Mouse (Mus musculus) cerebellum, adult 2 months (tissue): ENCODE data around the gene Frmd8. TPM values are rescaled to one million over a fixed set of nuclear protein-coding genes. Genes with fewer than 3 reads are reported as not detected.
"Not testable (repeated sequence)": the region's sequence is repeated elsewhere in the genome, so short reads cannot be mapped to it uniquely, and the experiment has no call there.

Experiments used
- DNase-seq, 2 experiments: peaks; one replicate each; pipeline ENCODE4 v3.0.0; 2021
- H3K27ac ChIP-seq: fragments of 200-500 bp; 2 replicates; pipeline ENCODE4 v1.5.1; 2012; ENCODE audit warnings: low read length, control low read depth, inconsistent platforms; ENCODE audit not compliant: insufficient read depth
- H3K27me3 ChIP-seq: fragments of 200-500 bp; 2 replicates; pipeline ENCODE4 v1.6.1; 2012; ENCODE audit warnings: inconsistent platforms, mild to moderate bottlenecking, low read length, moderate library complexity; ENCODE audit not compliant: control insufficient read depth, insufficient read depth
- H3K4me1 ChIP-seq: fragments of 200-500 bp; 2 replicates; pipeline ENCODE4 v1.6.1; 2011; ENCODE audit warnings: low read length; ENCODE audit not compliant: control insufficient read depth, insufficient read depth
- H3K4me3 ChIP-seq: fragments of 200-500 bp; replicated peaks from 2 replicates; pipeline ENCODE3; 2011; ENCODE audit warnings: mild to moderate bottlenecking, low read depth, low read length, control low read depth; ENCODE audit not compliant: insufficient read depth
- CTCF ChIP-seq: fragments of 200-500 bp; IDR thresholded peaks from 2 replicates; pipeline ENCODE4 v1.5.1; 2011; ENCODE audit warnings: low read depth, mild to moderate bottlenecking, control low read depth, low read length, moderate library complexity, borderline replicate concordance; ENCODE audit not compliant: insufficient read depth
- POLR2A ChIP-seq: fragments of 200-500 bp; IDR thresholded peaks from 2 replicates; pipeline ENCODE4 v1.6.1; 2011; ENCODE audit warnings: low read length, control low read depth, borderline replicate concordance; ENCODE audit not compliant: insufficient read depth
- WGBS: fragments of 180-500 bp; shearing (Covaris S2); methylation state at CpG from one replicate; pipeline ENCODE4 v1.1.7; 2018; 5-methylcytosine and 5-hydroxymethylcytosine counted together
- polyA plus RNA-seq: library from polyadenylated mRNA; depleted of rRNA; stranded (reverse); fragments of >200 nt; gene quantifications from 2 replicates; pipeline ENCODE4 v1.2.3, GENCODE M21; 2012

The Frmd8 gene
- polyA plus RNA-seq, 1 experiment, result 28.3 TPM

DNA sequence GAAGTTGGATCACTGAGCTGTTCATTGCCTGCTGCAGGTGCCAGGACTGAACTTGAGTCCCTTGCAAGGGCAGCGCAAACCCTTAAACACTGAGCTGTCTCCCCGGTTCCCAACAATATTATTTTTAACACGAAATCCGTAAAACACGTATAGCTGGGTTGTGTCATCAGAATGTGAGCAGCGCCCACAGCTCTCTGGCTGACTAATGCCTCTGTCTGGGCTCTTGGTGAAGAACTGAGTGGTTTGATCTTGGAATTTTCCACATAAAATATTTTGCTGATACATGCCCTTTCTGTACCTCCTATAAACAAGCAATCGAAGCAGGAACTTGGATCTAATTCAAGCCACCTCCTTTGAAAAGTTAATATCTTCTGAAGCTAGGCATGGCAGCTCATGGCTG lies 60.1 kb downstream of the Frmd8 start:
- WGBS, result 82% methylated on average over 7 of the region's 7 CpGs
- no peak for DNase-seq
- Histone ChIP-seq H3K27me3 (no peaks in the 10 kb centered on the region), H3K4me1 (peaks cover 33% of the 10 kb centered on the region), H3K27ac (no peak overlapping the region), H3K4me3 (no peak overlapping the region)
- TF ChIP-seq CTCF, result no peak
- TF ChIP-seq POLR2A, result no peak

DNA sequence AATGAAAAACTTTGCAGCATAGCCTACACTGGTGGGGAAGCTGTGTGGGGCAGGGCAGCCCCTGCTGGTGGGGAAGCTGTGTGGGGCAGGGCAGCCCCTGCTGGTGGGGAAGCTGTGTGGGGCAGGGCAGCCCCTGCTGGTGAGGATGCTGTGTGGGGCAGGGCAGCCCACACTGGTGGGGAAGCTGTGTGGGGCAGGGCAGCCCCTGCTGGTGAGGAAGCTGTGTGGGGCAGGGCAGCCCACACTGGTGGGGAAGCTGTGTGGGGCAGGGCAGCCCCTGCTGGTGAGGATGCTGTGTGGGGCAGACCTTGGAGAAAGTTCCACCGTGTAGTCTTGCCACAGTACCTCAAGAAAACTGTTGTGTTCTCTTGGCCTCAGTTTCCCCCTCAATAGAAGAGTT lies 61.0 kb downstream of the Frmd8 start:
- not testable (repeated sequence) for H3K27me3 ChIP-seq, DNase-seq, H3K4me3 ChIP-seq, H3K27ac ChIP-seq
- peaks cover 37% of the 10 kb centered on the region for H3K4me1 ChIP-seq
- WGBS, result 12% methylated on average over 1 of the region's 1 CpGs

DNA sequence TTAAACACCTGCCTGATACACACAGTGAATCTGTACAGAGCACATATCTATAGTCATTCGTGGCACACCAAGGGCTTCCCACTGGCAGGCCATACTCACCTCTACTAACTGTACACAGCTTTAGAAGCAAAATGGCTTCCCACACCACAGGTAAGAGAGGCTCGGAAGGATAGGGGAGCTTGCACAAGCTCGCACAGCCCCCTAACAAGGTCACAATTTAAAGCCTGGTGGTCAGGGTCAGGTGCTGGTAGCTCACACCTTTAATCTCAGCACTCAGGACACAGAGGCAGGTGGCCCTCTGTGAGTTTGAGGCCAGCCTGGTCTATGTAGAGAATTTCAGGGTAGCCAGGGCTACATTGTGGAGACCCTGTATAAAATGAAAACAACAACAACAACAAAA lies 61.5 kb downstream of the Frmd8 start:
- 83% methylated on average over 3 of the region's 3 CpGs for WGBS
- TF ChIP-seq POLR2A (no peak), CTCF (no peak)
- Histone ChIP-seq H3K4me1 (peaks cover 33% of the 10 kb centered on the region), H3K27ac (peak overlapping the region; percentile 56), H3K4me3 (no peak overlapping the region), H3K27me3 (no peaks in the 10 kb centered on the region)
- DNase-seq, result no peak

DNA sequence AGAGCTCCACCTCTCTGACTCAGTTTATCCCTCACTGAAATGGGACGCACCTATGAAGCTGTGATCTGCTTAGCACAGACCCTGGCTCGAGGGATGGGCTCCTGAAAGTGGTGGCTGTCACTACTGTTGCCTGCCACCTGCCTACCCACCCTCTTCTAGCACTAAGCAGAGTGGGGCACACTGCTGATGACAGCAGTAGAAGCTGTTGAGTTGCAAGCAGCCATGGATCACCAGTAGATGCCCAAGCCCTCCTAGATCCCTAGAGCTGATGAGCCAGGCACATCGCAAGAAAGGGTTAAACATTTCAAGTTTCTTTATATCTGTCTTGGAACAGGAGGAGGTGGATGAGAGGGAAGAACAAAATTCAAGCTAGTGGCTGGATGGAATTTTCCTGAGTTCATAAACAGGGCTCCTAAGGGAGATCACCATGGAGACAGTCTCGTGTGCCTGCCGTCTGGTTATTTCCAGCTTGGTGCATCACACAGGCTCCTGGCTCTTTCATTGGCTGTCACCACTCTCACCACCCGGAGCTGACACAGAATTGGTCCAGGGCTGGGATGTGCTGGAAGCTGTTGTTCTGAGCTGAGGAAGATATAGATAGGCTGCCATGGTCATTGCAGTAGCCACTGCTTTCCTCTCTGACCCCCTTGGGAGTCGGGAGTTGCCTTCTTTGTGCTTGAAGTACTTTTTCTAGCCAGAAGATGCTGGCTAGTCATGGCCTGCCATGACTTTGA lies 63.1 kb downstream of the Frmd8 start:
- H3K27me3 ChIP-seq, result no peaks in the 10 kb centered on the region
- peak; percentile 52; the same call in 1 of the 2 replicates for TF ChIP-seq POLR2A
- TF ChIP-seq CTCF, result no peak
- peak; percentile 84 to 96 for DNase-seq
- no peak overlapping the region for H3K4me3 ChIP-seq
- H3K4me1 ChIP-seq, result peaks cover 27% of the 10 kb centered on the region
- WGBS, result 18% methylated on average over 7 of the region's 7 CpGs
- peak overlapping the region; percentile 98 for H3K27ac ChIP-seq

DNA sequence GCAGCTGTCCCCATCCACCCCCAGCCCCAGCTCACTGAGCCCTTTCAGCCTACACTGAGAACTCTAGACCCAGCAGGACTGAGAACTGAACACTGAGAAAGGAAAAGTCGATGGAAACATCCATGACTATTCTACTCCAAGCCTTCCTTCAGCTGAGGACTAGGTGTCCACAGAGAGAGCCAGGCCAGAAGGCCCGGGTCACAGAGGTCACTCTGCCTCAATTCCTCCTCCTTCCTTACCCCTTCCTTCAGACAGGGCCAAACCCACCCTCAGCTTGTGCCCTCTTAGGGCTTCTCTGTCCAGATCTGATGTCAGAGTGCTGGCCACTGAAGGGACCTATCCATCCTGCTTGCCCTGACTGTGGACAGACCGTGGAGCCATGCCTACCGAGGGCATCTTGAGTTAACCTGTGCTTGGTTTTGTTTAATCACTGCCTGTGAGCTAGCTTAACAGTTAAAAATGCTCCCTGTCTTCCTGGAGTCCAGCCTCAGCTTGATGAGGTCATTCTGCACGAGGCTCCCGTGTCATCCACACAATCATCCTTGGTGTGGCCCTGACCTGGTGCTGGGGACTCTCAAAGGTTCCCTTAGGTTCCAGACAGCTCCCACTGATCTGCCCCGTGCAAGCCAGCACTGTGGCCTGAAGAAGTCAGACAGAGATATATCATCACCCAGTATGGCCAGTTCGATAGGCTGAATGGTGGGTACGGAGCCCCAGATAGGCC lies 64.1 kb downstream of the Frmd8 start:
- Histone ChIP-seq H3K4me3 (no peak overlapping the region), H3K27me3 (no peaks in the 10 kb centered on the region), H3K27ac (peak overlapping the region; percentile 98), H3K4me1 (peaks cover 28% of the 10 kb centered on the region)
- DNase-seq, result no peak
- WGBS, result 54% methylated on average over 9 of the region's 9 CpGs
- TF ChIP-seq POLR2A (no peak), CTCF (no peak)

DNA sequence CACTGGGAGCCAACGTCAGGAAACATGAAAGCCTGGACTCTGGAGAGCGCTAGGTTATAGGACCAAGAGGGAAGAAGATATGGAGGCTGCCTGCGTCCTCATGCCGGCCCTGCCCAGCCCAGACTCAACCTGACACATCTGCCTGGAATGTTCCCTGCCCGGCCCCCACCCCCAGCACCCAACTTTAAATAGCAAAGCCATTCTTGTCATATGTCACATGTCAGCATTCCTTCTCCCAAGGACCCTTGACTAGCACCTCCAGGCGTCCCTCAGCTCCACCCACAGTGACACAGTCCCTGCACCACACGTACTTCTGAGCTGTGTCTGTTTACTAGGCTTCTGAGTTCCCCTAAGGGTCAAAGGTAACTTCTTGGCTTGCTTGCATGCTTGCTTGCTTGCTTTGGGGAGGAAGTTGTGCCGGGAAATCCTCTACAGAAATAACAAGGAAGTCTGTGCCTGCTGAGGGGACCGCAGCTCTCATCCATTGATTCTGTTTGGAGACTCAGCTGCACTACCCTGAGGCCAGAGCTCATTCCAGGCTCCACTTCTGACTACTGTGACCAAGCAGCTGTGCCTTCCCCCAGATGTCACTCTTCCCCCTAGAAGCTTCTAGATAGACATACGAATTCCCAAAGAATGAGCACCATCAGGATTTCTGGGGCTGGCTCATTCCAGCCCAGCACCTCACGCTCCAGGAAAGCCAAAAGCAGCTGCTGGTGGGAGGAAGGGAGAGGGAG lies 64.8 kb downstream of the Frmd8 start:
- 73% methylated on average over 11 of the region's 11 CpGs for WGBS
- Histone ChIP-seq H3K27ac (peak overlapping the region; percentile 98; the same call in 1 of the 2 replicates), H3K4me1 (peaks cover 30% of the 10 kb centered on the region), H3K27me3 (no peaks in the 10 kb centered on the region), H3K4me3 (no peak overlapping the region)
- TF ChIP-seq CTCF (no peak), POLR2A (no peak)
- DNase-seq, result no peak

DNA sequence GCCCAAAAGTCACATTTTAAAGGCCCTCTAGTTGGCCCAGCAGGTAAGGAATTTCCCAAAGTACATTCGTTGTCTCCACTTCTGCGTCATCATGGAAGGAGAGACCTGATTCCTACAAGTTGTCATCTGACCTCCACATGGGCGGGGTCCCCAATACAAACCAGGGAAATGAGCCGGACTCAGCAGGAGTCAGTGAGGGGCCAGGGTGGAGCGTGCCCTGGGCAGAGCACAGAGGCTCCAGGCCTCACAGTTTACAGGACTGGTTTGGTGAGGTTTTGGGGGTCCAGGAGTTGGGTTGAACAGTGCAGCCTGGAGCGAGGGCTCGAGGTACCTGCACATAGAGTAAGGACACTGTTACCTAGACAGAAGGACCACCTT lies 65.4 kb downstream of the Frmd8 start:
- Histone ChIP-seq H3K27ac (peak overlapping the region; percentile 44; the same call in 1 of the 2 replicates), H3K4me1 (peaks cover 30% of the 10 kb centered on the region), H3K4me3 (no peak overlapping the region), H3K27me3 (no peaks in the 10 kb centered on the region)
- WGBS, result 70% methylated on average over 7 of the region's 7 CpGs
- TF ChIP-seq CTCF, result no peak
- no peak for TF ChIP-seq POLR2A
- DNase-seq, result no peak

DNA sequence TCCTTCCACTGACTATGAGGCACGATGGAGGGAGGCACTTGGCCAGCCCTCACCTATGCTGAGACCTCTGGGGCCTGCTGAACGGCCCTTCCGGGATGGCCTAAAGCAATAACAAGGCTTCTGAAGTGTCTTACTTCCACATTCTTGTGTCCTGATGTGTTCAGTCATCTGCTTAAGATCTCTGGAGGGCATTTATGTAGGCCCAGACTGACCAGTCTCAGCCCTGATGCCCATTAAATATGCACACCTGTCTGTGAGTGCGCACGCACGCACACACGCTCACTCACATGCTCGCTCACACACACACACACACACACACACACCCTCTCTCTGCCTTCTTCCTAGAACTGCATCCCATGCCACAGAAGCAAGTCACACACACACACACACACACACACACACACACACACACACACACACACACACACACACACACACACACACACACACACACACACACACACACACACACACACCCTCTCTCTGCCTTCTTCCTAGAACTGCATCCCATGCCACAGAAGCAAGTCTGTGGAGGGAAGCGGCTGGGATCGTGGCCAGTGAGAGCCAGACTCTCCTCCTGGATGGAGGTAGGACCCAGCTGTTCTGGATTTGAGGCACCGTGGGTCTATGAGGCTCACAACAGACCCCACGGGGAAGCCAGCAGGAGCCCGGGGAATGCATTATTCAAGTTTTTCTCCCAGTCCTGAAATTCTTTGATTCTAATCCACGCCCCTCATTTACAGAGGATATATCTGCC lies 65.9 kb downstream of the Frmd8 start:
- peak overlapping the region; percentile 44; the same call in 1 of the 2 replicates for H3K27ac ChIP-seq
- H3K4me1 ChIP-seq, result peaks cover 32% of the 10 kb centered on the region
- no peaks in the 10 kb centered on the region for H3K27me3 ChIP-seq
- 54% methylated on average over 14 of the region's 14 CpGs for WGBS
- H3K4me3 ChIP-seq, result no peak overlapping the region
- TF ChIP-seq POLR2A (no peak), CTCF (no peak)
- DNase-seq, result no peak
